Mouse (Mus musculus) layer of hippocampus, postnatal 14 days (tissue): ENCODE data around the gene Dync2li1. TPM values are rescaled to one million over a fixed set of nuclear protein-coding genes. Genes with fewer than 3 reads are reported as not detected.

Experiments used
- DNase-seq, 2 experiments: peaks; one replicate each; pipeline ENCODE4 v3.0.0; 2021 to 2022; ENCODE audit warnings: low spot score in 2 of 2, mixed read lengths in 1 of 2
- total RNA-seq, 2 experiments: library from RNA; stranded (reverse); gene quantifications; 2 replicates each; pipeline ENCODE4 v1.2.3; 2021

The Dync2li1 gene
- total RNA-seq, 2 experiments from 2014 or later: 21.7 to 23.5 TPM

GRCm38 (mm10) chr17:84681670-84682069, 55.4 kb downstream of the Dync2li1 start:
- DNase-seq: peak in 1 of 2 experiments; percentile 21

- no peak for DNase-seq
These were observed 56.7 kb downstream of the Dync2li1 start, which contains the start of gene Abcg5 for GRCm38 (mm10) chr17:84682734-84683717. Gene Abcg5 (minus strand): TSS chr17:84683011.

GRCm38 (mm10) chr17:84684284-84684683, 58.0 kb downstream of the Dync2li1 start:
- no peak for DNase-seq

GRCm38 (mm10) chr17:84685286-84685685, 59.0 kb downstream of the Dync2li1 start:
- no peak for DNase-seq

GRCm38 (mm10) chr17:84687994-84688393, 61.7 kb downstream of the Dync2li1 start:
- no peak for DNase-seq

- DNase-seq: no peak
These were observed 62.5 kb downstream of the Dync2li1 start for GRCm38 (mm10) chr17:84688834-84689233.

- DNase-seq: no peak
These were observed 63.0 kb downstream of the Dync2li1 start for GRCm38 (mm10) chr17:84689316-84689715.

- no peak for DNase-seq
These were observed 63.8 kb downstream of the Dync2li1 start for GRCm38 (mm10) chr17:84690111-84690510.

- no peak for DNase-seq
These were observed 67.4 kb downstream of the Dync2li1 start for GRCm38 (mm10) chr17:84693741-84694140.

GRCm38 (mm10) chr17:84696537-84696936, 70.2 kb downstream of the Dync2li1 start:
- no peak for DNase-seq

GRCm38 (mm10) chr17:84698727-84699126, 72.4 kb downstream of the Dync2li1 start:
- DNase-seq: peak; percentile 67 to 78

Other genes with a start within 250 kb of the Dync2li1 start
- 10 to 100 TPM; 13.0 to 14.4 TPM for gene Thada, start 160.3 kb upstream of the Dync2li1 start, total RNA-seq
- 1 to 10 TPM; 4.4 to 4.9 TPM for gene Plekhh2, start 114.6 kb upstream of the Dync2li1 start, total RNA-seq
- gene Abcg8, start 49.8 kb downstream of the Dync2li1 start, total RNA-seq: not detected
- gene Abcg5, start 56.5 kb downstream of the Dync2li1 start, total RNA-seq: not detected
- 10 to 100 TPM; 63.5 to 66.1 TPM for gene Lrpprc, start 164.3 kb downstream of the Dync2li1 start, total RNA-seq